Mouse (Mus musculus): ENCODE data around the gene Rusc1. TPM values are rescaled to one million over a fixed set of nuclear protein-coding genes. Genes with fewer than 3 reads are reported as not detected.

The Rusc1 gene
- polyA plus RNA-seq, 1 experiment from 2014 or later: 28.0 TPM

GRCm38 (mm10) chr3:89058783-89059182 lies 34.3 kb downstream of the Rusc1 start:
- no peak overlapping the region for H3K4me3 ChIP-seq (ENCODE audit: low read depth, low read length)
- H3K36me3 ChIP-seq (ENCODE audit: control insufficient read depth, insufficient read depth, low read length): peaks cover 19% of the 10 kb centered on the region
- WGBS: 75% methylated on average over 3 of the region's 3 CpGs
- no peaks in the 10 kb centered on the region for H3K27me3 ChIP-seq (ENCODE audit: control insufficient read depth, insufficient read depth, low read length)
- no peak overlapping the region for H3K4me2 ChIP-seq
- H3K9ac ChIP-seq (ENCODE audit: low read length): no peak overlapping the region
- 0 out of 2 replicates have a peak, but pooled peaks cover 3% of the 10 kb centered on the region for H3K4me1 ChIP-seq (ENCODE audit: control insufficient read depth, insufficient read depth, low read length)
- DNase-seq (ENCODE audit: low spot score, missing footprints) (no peak), ATAC-seq (ENCODE audit: low FRiP score) (no peak)
- H3K9me3 ChIP-seq (ENCODE audit: control insufficient read depth, low read length): no peaks in the 10 kb centered on the region
- no peak overlapping the region for H3K27ac ChIP-seq (ENCODE audit: low read depth, low read length)

DNA sequence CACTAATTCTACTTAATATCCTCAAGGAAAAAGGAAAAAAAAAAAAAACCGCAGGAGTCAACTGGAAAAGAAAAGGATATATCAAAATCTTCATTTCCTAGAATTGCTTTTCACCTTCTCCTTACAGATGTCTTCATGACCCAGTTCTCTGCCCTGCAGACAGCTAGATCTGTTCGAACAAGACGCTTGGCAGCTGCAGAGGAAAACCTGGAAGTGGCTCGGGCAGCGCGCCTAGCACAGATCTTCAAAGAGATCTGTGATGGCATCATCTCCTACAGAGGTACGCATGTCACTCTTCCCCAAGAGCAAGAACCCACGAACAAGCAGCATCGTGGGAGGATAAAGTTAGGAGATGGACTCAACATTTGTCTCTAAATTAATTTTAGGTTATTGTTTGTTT lies 34.8 kb downstream of the Rusc1 start:
- H3K36me3 ChIP-seq (ENCODE audit: control insufficient read depth, insufficient read depth, low read length): peaks cover 19% of the 10 kb centered on the region
- no peak for ATAC-seq (ENCODE audit: low FRiP score)
- no peak for DNase-seq (ENCODE audit: low spot score, missing footprints)
- no peak overlapping the region for H3K4me2 ChIP-seq
- 0 out of 2 replicates have a peak, but pooled peaks cover 3% of the 10 kb centered on the region for H3K4me1 ChIP-seq (ENCODE audit: control insufficient read depth, insufficient read depth, low read length)
- no peak overlapping the region for H3K27ac ChIP-seq (ENCODE audit: low read depth, low read length)
- WGBS: 95% methylated on average over 9 of the region's 9 CpGs
- no peak overlapping the region for H3K9ac ChIP-seq (ENCODE audit: low read length)
- H3K9me3 ChIP-seq (ENCODE audit: control insufficient read depth, low read length): no peaks in the 10 kb centered on the region
- H3K27me3 ChIP-seq (ENCODE audit: control insufficient read depth, insufficient read depth, low read length): no peaks in the 10 kb centered on the region
- H3K4me3 ChIP-seq (ENCODE audit: low read depth, low read length): no peak overlapping the region

DNA sequence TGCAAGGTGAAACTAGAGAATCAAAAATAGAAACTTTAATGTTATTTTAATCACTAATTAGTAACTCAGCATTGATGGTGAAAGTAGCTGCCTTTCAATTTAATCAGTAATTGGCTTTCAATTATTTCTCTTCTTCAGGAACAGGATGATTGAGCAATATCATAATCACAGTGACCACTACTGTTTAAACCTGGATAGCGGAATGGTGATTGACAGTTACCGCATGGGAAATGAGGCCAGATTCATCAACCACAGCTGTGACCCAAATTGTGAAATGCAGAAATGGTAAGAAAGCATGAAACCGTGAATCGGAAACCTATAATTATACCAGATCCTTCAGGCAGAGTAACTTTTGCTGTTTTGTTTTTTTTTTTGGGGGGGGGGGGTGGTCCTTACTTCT lies 49.8 kb downstream of the Rusc1 start:
- Histone ChIP-seq H3K27me3 (ENCODE audit: control insufficient read depth, insufficient read depth, low read length) (no peaks in the 10 kb centered on the region), H3K36me3 (ENCODE audit: control insufficient read depth, insufficient read depth, low read length) (peaks cover 21% of the 10 kb centered on the region), H3K9ac (ENCODE audit: low read length) (no peak overlapping the region), H3K27ac (ENCODE audit: low read depth, low read length) (no peak overlapping the region), H3K4me2 (no peak overlapping the region), H3K9me3 (ENCODE audit: control insufficient read depth, low read length) (no peaks in the 10 kb centered on the region), H3K4me3 (ENCODE audit: low read depth, low read length) (no peak overlapping the region), H3K4me1 (ENCODE audit: control insufficient read depth, insufficient read depth, low read length) (no peaks in the 10 kb centered on the region)
- 97% methylated on average over 4 of the region's 4 CpGs for WGBS
- DNase-seq (ENCODE audit: low spot score, missing footprints) (no peak), ATAC-seq (ENCODE audit: low FRiP score) (no peak)

Other genes starting within 250 kb of the Rusc1 start
- gene Msto1, start 179.3 kb downstream of the Rusc1 start, polyA plus RNA-seq (2014; fragmentation: Nextera tagmentation; extraction: Ambion mirVana): 50.6 and 50.9 TPM in 2 replicates
- gene Ash1l, start 142.7 kb downstream of the Rusc1 start, polyA plus RNA-seq (2014; fragmentation: Nextera tagmentation; extraction: Ambion mirVana): 12.7 and 14.5 TPM in 2 replicates
- 148 and 157 TPM in 2 replicates for gene Dap3, start 142.1 kb downstream of the Rusc1 start, polyA plus RNA-seq (2014; fragmentation: Nextera tagmentation; extraction: Ambion mirVana)
- not detected in 2 replicates for gene Gm43738, start 7.8 kb upstream of the Rusc1 start, polyA plus RNA-seq (2014; fragmentation: Nextera tagmentation; extraction: Ambion mirVana)
- gene Fdps, start 8.6 kb upstream of the Rusc1 start, polyA plus RNA-seq (2014; fragmentation: Nextera tagmentation; extraction: Ambion mirVana): 342 TPM in 2 replicates
- gene Pklr, start 42.8 kb upstream of the Rusc1 start, polyA plus RNA-seq (2014; fragmentation: Nextera tagmentation; extraction: Ambion mirVana): 1.7 and 2.2 TPM in 2 replicates
- 4.5 and 4.7 TPM in 2 replicates for gene Hcn3, start 66.9 kb upstream of the Rusc1 start, polyA plus RNA-seq (2014; fragmentation: Nextera tagmentation; extraction: Ambion mirVana)
- 24.1 and 29.5 TPM in 2 replicates for gene Clk2, start 71.5 kb upstream of the Rusc1 start, polyA plus RNA-seq (2014; fragmentation: Nextera tagmentation; extraction: Ambion mirVana)
- 74.4 and 77.2 TPM in 2 replicates for gene Scamp3, start 84.2 kb upstream of the Rusc1 start, polyA plus RNA-seq (2014; fragmentation: Nextera tagmentation; extraction: Ambion mirVana)
- 16.5 and 20.2 TPM in 2 replicates for gene Fam189b, start 89.8 kb upstream of the Rusc1 start, polyA plus RNA-seq (2014; fragmentation: Nextera tagmentation; extraction: Ambion mirVana)
- 41.4 and 45.9 TPM in 2 replicates for gene Gba, start 109.6 kb upstream of the Rusc1 start, polyA plus RNA-seq (2014; fragmentation: Nextera tagmentation; extraction: Ambion mirVana)
- 50.7 and 55.8 TPM in 2 replicates for gene Thbs3, start 121.9 kb upstream of the Rusc1 start, polyA plus RNA-seq (2014; fragmentation: Nextera tagmentation; extraction: Ambion mirVana)
- gene Mtx1, start 133.8 kb upstream of the Rusc1 start, polyA plus RNA-seq (2014; fragmentation: Nextera tagmentation; extraction: Ambion mirVana): 174 and 179 TPM in 2 replicates
- 2.7 and 4.4 TPM in 2 replicates for gene Muc1, start 135.7 kb upstream of the Rusc1 start, polyA plus RNA-seq (2014; fragmentation: Nextera tagmentation; extraction: Ambion mirVana)
- 261 and 270 TPM in 2 replicates for gene Krtcap2, start 152.7 kb upstream of the Rusc1 start, polyA plus RNA-seq (2014; fragmentation: Nextera tagmentation; extraction: Ambion mirVana)
- gene Trim46, start 153.0 kb upstream of the Rusc1 start, polyA plus RNA-seq (2014; fragmentation: Nextera tagmentation; extraction: Ambion mirVana): 7.1 and 8.5 TPM in 2 replicates
- gene Dpm3, start 166.0 kb upstream of the Rusc1 start, polyA plus RNA-seq (2014; fragmentation: Nextera tagmentation; extraction: Ambion mirVana): 83.0 and 87.2 TPM in 2 replicates
- 33.0 and 34.7 TPM in 2 replicates for gene Slc50a1, start 177.3 kb upstream of the Rusc1 start, polyA plus RNA-seq (2014; fragmentation: Nextera tagmentation; extraction: Ambion mirVana)
- 12.2 and 12.5 TPM in 2 replicates for gene Efna1, start 187.8 kb upstream of the Rusc1 start, polyA plus RNA-seq (2014; fragmentation: Nextera tagmentation; extraction: Ambion mirVana)
- gene Efna3, start 229.7 kb upstream of the Rusc1 start, polyA plus RNA-seq (2014; fragmentation: Nextera tagmentation; extraction: Ambion mirVana): 4.6 and 6.4 TPM in 2 replicates
- 15.3 and 17.5 TPM in 2 replicates for gene Efna4, start 244.7 kb upstream of the Rusc1 start, polyA plus RNA-seq (2014; fragmentation: Nextera tagmentation; extraction: Ambion mirVana)